Mouse (Mus musculus) erythroblast, embryonic 14.5 days (primary cell): Measurements from ENCODE around the gene Gsdmc3. TPM values are rescaled to one million over a fixed set of nuclear protein-coding genes. Genes with fewer than 3 reads are reported as not detected.

Source experiments
- polyA plus RNA-seq: library from polyadenylated mRNA; stranded (reverse); fragments of >175 nt; gene quantifications from 2 replicates; pipeline ENCODE4 v1.2.3, GENCODE M21; 2012

The Gsdmc3 gene
- polyA plus RNA-seq, 1 experiment: not detected

Other genes with a start within 250 kb of the Gsdmc3 start
- not detected in 2 replicates for gene Gsdmc2, start 33.4 kb downstream of the Gsdmc3 start, polyA plus RNA-seq
- not detected in 2 replicates for gene Gsdmc4, start 33.7 kb upstream of the Gsdmc3 start, polyA plus RNA-seq
- gene Fam49b, start 181.9 kb upstream of the Gsdmc3 start, polyA plus RNA-seq: 0.18 and 0.31 TPM in 2 replicates